Mouse (Mus musculus) ES-Bruce4 (cell line): ENCODE measurements around the gene Auts2. TPM values are rescaled to one million over a fixed set of nuclear protein-coding genes. Genes with fewer than 3 reads are reported as not detected.

Source experiments
- H3K27ac ChIP-seq: 2 replicates; pipeline ENCODE4 v1.5.1; 2012; ENCODE audit warnings: low read length, inconsistent platforms; ENCODE audit not compliant: insufficient read depth
- H3K27me3 ChIP-seq: 2 replicates; pipeline ENCODE4 v1.6.1; 2012; ENCODE audit warnings: mild to moderate bottlenecking, low read length, inconsistent platforms; ENCODE audit not compliant: control insufficient read depth, poor library complexity, insufficient read depth, severe bottlenecking
- H3K36me3 ChIP-seq: 2 replicates; pipeline ENCODE4 v1.6.1; 2012; ENCODE audit warnings: inconsistent platforms, mild to moderate bottlenecking, low read length, moderate library complexity; ENCODE audit not compliant: control insufficient read depth, poor library complexity, insufficient read depth, severe bottlenecking
- H3K4me1 ChIP-seq: one replicate; pipeline ENCODE4 v1.8.1; 2011; ENCODE audit warnings: low read length; ENCODE audit not compliant: control insufficient read depth, insufficient read depth
- H3K4me3 ChIP-seq: 2 replicates; pipeline ENCODE4 v1.5.1; 2011; ENCODE audit warnings: low read depth, mild to moderate bottlenecking, low read length
- H3K9ac ChIP-seq: 2 replicates; pipeline ENCODE4 v1.6.1; 2012; ENCODE audit warnings: low read depth, mild to moderate bottlenecking, inconsistent platforms; ENCODE audit not compliant: poor library complexity, severe bottlenecking
- H3K9me3 ChIP-seq: replicated peaks from 2 replicates; pipeline ENCODE4 v1.6.1; 2012; ENCODE audit warnings: mild to moderate bottlenecking, low read length, inconsistent platforms; ENCODE audit not compliant: control insufficient read depth, poor library complexity, insufficient read depth, severe bottlenecking
- CTCF ChIP-seq: IDR thresholded peaks from one replicate; pipeline ENCODE4 v1.8.1; 2011; ENCODE audit warnings: low read depth, low read length
- EP300 ChIP-seq: IDR thresholded peaks from 2 replicates; pipeline ENCODE4 v1.6.1; 2011; ENCODE audit warnings: low read depth, low read length; ENCODE audit not compliant: insufficient read depth
- POLR2A ChIP-seq: IDR thresholded peaks from one replicate; pipeline ENCODE4 v1.8.1; 2011; ENCODE audit warnings: low read length; ENCODE audit not compliant: insufficient read depth
- polyA plus RNA-seq: library from polyadenylated mRNA; stranded (reverse); fragments of >200 nt; gene quantifications from 2 replicates; pipeline ENCODE4 v1.2.4, GENCODE M21; 2011; ENCODE audit warnings: low read depth; ENCODE audit not compliant: missing spikeins, insufficient read depth, insufficient read length

Auts2 gene
- polyA plus RNA-seq, 1 experiment, result 23.4 TPM

DNA sequence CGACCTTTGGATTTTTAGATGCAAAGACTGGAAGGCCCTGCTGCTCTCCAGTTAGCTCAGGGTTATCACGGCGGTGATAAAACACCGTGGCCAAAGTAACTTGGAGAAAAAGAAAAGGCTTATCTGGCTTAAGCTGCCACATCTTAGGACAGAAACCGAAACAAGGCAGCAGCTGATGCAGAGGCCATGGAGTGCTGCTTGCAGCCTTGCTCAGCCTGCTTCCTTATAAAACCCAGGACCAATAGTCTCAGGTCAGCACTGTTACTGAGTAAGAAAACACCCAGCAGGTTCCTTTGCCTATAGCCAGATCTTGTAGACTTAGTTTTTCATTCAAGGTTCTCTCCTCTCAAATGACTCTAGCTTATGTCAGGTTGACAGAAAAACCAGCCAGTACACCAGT lies 621.0 kb downstream of the Auts2 start:
- no peak for TF ChIP-seq CTCF
- TF ChIP-seq POLR2A, result no peak
- TF ChIP-seq EP300, result no peak
- Histone ChIP-seq H3K4me3 (no peak overlapping the region), H3K36me3 (no peaks in the 10 kb centered on the region), H3K27ac (no peak overlapping the region), H3K9ac (no peak overlapping the region), H3K27me3 (no peaks in the 10 kb centered on the region), H3K9me3 (no peaks in the 10 kb centered on the region), H3K4me1 (no peaks in the 10 kb centered on the region)

DNA sequence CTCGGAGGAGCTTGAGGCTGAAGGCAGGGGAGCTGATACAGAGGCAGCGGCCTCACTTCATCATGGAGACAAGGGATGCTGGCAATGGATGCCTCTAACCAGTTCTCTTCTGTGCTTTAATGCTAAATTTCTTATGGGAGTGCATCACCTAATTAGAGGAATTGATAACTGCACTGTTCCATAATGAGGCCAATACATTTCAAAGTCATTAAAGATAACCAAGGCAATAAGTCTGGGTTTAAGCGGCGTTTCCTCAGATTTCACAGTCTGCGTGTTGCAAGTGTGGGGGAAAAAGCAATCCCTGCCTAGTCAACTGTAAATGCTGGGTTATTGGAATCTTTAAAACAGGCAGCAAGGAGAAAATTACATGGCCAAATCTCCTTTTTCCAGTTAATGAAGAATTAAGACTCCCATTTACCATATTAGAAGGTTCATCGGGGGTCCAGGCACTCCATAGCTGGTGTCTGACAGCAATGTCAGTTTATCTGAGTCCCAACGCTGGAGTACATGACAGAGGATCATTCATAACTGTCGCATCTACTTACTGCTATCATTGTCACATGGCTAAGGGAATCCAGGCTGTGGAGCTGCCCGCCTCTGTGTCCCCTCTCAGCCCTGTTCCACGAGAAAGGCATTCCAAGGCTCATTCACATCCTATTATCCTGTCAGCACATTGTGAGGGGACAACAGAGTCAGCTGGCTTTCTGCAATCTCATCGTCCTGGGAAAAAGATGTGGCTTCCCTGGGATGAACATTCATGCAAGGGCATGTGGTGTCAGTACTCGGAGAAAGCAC lies 623.0 kb downstream of the Auts2 start:
- no peak for TF ChIP-seq CTCF
- TF ChIP-seq EP300, result no peak
- TF ChIP-seq POLR2A, result no peak
- no peaks in the 10 kb centered on the region for H3K9me3 ChIP-seq

DNA sequence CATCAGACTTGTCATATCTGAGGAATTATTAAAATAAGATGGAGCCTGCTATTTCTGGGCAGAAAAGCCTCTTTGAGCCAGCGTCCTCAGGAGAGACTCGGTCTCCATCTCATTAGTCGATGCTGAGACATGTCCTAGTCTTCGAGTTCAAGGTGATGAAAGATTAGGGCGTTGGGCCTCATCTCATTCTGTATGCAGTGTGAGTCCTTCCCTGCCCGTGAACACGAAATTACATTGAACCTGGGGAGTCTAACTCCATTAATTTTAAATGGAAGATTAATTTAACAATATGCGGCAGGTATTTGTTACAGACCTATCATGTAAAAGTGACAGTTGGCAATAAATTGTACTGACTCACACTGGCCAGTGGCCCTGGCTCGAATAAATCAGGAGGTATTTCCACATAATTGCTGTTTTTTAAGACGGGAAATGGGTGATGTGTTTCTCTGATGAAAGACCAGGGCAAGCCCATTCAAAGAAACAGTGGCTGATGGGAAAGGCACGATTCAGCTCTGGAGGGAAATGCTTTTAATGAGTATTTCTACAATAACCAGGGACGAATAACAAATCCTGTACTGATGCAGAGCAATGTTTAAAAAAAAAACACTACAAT lies 626.2 kb downstream of the Auts2 start:
- Histone ChIP-seq H3K36me3 (no peaks in the 10 kb centered on the region), H3K4me3 (no peak overlapping the region), H3K4me1 (no peaks in the 10 kb centered on the region), H3K9me3 (no peaks in the 10 kb centered on the region), H3K9ac (no peak overlapping the region), H3K27ac (no peak overlapping the region), H3K27me3 (no peaks in the 10 kb centered on the region)
- TF ChIP-seq CTCF (no peak), EP300 (no peak), POLR2A (no peak)

More for the DNA sequence above, 623.0 kb downstream of the Auts2 start:
- H3K9ac ChIP-seq, result no peak overlapping the region
- H3K4me3 ChIP-seq, result no peak overlapping the region
- no peaks in the 10 kb centered on the region for H3K4me1 ChIP-seq
- no peak overlapping the region for H3K27ac ChIP-seq
- H3K27me3 ChIP-seq, result no peaks in the 10 kb centered on the region
- H3K36me3 ChIP-seq, result no peaks in the 10 kb centered on the region

DNA sequence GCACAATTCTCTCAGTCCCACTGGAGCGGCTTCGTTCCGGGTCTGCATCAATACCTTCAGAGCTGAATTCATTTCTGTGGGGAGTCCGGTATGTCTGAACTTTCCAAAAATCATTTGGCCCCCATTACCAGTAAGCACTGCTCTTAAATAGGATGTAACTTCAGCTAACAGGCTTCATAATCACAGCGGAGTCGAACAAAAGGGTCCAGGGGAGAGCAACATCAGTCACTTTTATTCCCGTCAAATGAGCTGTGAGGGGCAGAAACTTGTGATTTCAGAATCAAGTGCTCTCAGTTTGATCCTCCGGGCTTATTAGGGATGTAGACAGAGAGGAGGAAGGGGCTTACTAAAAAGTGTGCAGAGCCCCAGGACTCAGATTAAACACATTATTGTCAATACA lies 629.6 kb downstream of the Auts2 start:
- Histone ChIP-seq H3K9ac (no peak overlapping the region), H3K27ac (no peak overlapping the region), H3K9me3 (no peaks in the 10 kb centered on the region), H3K36me3 (no peaks in the 10 kb centered on the region), H3K27me3 (no peaks in the 10 kb centered on the region), H3K4me1 (no peaks in the 10 kb centered on the region), H3K4me3 (no peak overlapping the region)
- TF ChIP-seq EP300 (no peak), POLR2A (no peak), CTCF (no peak)

DNA sequence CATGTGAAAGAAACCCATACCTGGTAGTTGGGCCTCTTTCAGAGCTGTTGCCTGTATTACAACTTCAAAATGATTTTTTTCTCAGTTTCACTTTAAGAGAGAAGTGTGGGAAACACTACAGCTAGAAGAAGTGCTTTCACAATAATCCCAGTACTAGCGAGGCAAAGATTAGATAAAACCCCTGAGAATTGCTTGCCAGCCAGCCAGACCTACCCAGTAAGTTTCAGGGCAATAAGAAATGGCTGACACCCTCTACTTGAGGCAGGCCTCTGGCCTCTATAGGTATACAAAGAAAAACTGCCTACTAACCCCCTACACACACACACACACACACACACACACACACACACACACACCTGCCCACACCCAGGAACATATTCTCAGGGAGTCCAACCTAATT lies 630.2 kb downstream of the Auts2 start:
- Histone ChIP-seq H3K27me3 (no peaks in the 10 kb centered on the region), H3K4me1 (no peaks in the 10 kb centered on the region), H3K27ac (no peak overlapping the region), H3K36me3 (no peaks in the 10 kb centered on the region), H3K9ac (no peak overlapping the region), H3K4me3 (no peak overlapping the region), H3K9me3 (no peaks in the 10 kb centered on the region)
- TF ChIP-seq POLR2A (no peak), EP300 (no peak), CTCF (no peak)

DNA sequence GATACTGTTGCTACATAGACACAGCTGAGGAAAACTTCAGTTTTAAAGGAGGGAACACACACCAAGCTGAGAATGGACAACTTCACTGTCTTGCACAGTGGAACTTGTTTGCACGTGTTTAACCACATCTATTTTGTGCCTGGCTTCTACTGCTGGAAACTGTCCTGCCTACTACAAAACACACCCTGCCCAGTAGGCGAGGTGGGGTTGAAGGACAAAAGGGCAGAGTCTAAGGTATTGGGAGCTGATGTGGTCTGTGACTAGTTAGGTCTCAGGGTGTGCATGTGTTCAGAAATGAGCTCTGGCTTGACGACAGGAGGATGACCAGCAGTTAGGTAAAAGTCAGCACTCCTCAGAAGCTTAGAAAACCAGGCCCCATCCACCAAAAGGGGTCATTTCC lies 636.8 kb downstream of the Auts2 start:
- Histone ChIP-seq H3K9me3 (no peaks in the 10 kb centered on the region), H3K4me1 (no peaks in the 10 kb centered on the region), H3K4me3 (no peak overlapping the region), H3K27me3 (no peaks in the 10 kb centered on the region), H3K36me3 (no peaks in the 10 kb centered on the region), H3K27ac (no peak overlapping the region), H3K9ac (no peak overlapping the region)
- TF ChIP-seq POLR2A (no peak), EP300 (no peak), CTCF (no peak)
